Mouse (Mus musculus) megakaryocyte, embryonic 14.5 days (primary cell): ENCODE results near the gene Gm5483. TPM values are rescaled to one million over a fixed set of nuclear protein-coding genes. Genes with fewer than 3 reads are reported as not detected.
A peak's percentile ranks its signal among the peaks of the same experiment; 100 is the strongest.
"Not testable (repeated sequence)": the region's sequence is repeated elsewhere in the genome, so short reads cannot be mapped to it uniquely, and the experiment has no call there.

ENCODE experiments used
- H3K27me3 ChIP-seq: replicated peaks from 2 replicates; pipeline ENCODE3; 2012; ENCODE audit warnings: inconsistent platforms
- H3K36me3 ChIP-seq: replicated peaks from 2 replicates; pipeline ENCODE3; 2012; ENCODE audit warnings: low read length, inconsistent platforms, mixed read lengths
- H3K4me1 ChIP-seq: 2 replicates; pipeline ENCODE4 v1.6.1; 2012; ENCODE audit warnings: inconsistent platforms
- H3K4me3 ChIP-seq: replicated peaks from 2 replicates; pipeline ENCODE3; 2012; ENCODE audit warnings: moderate library complexity, mild to moderate bottlenecking, inconsistent platforms
- H3K9me3 ChIP-seq: 2 replicates; pipeline ENCODE4 v1.6.1; 2012; ENCODE audit warnings: inconsistent platforms
- FLI1 ChIP-seq: IDR thresholded peaks from 2 replicates; pipeline ENCODE4 v1.6.1; 2012; ENCODE audit warnings: low read length, inconsistent platforms, mixed read lengths
- GATA1 ChIP-seq: IDR thresholded peaks from 3 replicates; pipeline ENCODE4 v1.6.1; 2012; ENCODE audit warnings: mixed read lengths, low read length, inconsistent platforms, borderline replicate concordance
- polyA plus RNA-seq: library from polyadenylated mRNA; stranded (reverse); fragments of >175 nt; gene quantifications from 2 replicates; pipeline ENCODE4 v1.2.3, GENCODE M21; 2012; ENCODE audit warnings: low replicate concordance; ENCODE audit not compliant: insufficient read depth

Gm5483 gene
- 2.0 TPM in 1 of 2 replicates, not detected in the other for polyA plus RNA-seq

DNA sequence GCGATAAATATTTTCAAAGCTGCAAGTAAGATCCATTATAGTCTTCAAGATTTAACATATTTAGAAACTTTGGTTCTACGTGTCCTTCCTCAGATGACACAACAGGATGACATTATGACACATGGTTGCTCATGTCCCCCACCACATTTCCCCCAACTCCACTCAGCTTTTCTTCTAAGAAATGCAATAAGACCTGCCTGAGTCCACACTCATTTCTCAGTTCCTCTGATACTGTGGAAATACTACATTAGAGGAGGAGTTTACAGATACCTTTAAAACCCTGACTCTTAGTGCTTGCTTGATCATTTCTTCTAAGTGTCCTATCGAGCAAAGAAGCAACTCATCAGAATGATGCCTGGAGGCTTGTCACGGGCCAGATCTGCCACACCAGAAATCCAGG lies at the start of gene Gm5483:
Gene Gm5483 (plus strand): TSS at position 301 of the 400 bp plus-strand sequence.
- not testable (repeated sequence) for H3K36me3 ChIP-seq, H3K4me3 ChIP-seq, H3K27me3 ChIP-seq, H3K4me1 ChIP-seq, H3K9me3 ChIP-seq

DNA sequence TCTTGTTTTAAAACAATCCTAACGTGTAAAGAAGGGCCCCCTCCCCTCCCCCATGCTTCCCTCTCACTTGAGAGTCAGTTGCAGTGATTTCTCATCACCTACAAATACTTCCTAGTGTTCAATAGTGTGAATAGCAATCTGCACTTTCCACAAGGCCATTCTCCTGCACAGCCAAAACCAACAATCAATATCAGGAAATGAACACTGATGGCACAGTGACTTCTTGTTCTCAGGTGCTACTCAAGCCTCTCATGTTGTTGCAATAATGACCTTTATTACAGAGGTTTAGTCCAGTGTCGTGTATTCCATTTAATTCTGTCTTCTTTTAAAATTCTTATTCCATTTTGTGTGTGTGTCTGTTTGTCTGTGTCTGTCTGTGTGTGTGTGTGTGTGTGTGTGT lies 45.8 kb upstream of the Gm5483 start:
- H3K27me3 ChIP-seq: no peaks in the 10 kb centered on the region
- H3K4me3 ChIP-seq: no peak overlapping the region
- no peak for TF ChIP-seq FLI1
- TF ChIP-seq GATA1: no peak
- H3K9me3 ChIP-seq: no peaks in the 10 kb centered on the region; the same call in 1 of the 2 replicates
- H3K36me3 ChIP-seq: no peaks in the 10 kb centered on the region
- H3K4me1 ChIP-seq: no peaks in the 10 kb centered on the region

DNA sequence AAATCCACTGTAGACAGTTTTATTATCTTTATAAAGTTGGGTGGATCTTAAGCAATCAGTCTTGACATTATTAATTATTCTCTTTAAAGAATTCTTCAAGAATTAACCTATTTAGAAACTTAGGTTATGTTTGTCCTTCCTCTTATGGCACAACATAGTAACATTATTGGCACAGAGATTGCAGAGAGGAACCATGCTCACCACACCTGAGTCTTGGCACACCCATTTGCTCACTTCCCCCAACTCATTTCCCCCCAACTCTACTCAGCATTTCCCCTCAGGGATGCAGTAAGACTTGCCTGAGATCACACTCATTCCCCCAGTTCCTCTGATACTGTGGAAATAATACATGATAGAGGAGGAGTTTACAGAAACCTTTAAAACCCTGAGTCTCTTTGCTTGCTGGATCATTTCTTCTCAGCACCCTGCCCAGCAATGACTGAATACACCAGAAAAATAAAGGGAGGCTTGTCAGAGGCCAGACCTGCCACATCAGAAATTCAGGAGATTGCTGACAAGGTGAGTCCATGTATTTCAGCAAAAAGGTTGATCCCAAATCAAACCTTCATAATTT lies 27.5 kb upstream of the Gm5483 start, which contains the start of gene Stfa2l1:
Gene Stfa2l1 (plus strand): TSS at position 410 of the 574 bp plus-strand sequence.
- no peaks in the 10 kb centered on the region for H3K36me3 ChIP-seq
- TF ChIP-seq GATA1 (no peak), FLI1 (no peak)
- no peaks in the 10 kb centered on the region for H3K4me1 ChIP-seq
- H3K27me3 ChIP-seq: no peaks in the 10 kb centered on the region
- H3K4me3 ChIP-seq: no peak within 1 kb of the TSS
- no peaks in the 10 kb centered on the region for H3K9me3 ChIP-seq

DNA sequence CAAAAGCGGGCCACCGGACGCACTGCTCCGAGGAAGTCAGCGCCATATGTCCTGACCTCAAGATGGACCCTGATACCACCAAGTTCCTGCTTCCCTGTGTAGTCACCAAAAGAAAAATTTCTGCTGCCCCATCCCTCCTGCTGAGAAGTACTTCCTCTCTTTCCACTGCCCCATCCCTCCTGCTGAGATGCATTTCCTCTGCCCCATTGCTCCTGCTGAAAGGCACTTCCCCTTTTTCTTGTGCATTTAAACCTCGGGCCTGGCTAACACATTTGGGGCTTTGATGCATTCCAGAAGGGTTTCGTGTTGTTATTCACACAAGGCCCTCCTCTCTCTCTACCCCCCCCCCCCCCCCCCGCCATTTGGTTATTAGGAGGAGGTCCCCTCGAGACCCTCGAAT lies 16.2 kb upstream of the Gm5483 start:
- not testable (repeated sequence) for H3K27me3 ChIP-seq, H3K4me3 ChIP-seq, H3K9me3 ChIP-seq, H3K4me1 ChIP-seq, H3K36me3 ChIP-seq

DNA sequence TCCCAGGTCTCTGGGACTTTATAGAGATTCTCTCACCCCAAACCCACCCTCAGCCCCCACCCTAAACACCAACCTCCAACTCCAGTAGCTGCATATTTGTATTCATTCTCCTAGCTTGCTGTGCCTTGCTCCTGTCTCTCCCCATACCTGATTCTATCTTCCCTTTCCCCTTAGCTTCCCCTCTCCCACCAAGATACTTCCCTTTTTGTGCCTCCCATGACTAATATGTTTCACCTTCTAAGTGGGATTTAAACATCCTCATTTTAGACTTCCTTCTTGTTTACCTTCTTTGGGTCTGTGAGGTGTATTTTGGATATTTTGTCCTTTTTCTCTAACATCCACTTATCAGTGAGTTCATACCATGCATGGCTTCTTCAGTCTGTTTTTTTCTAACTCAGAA lies 7.9 kb upstream of the Gm5483 start:
- no peaks in the 10 kb centered on the region for H3K36me3 ChIP-seq
- no peak for TF ChIP-seq GATA1
- no peak for TF ChIP-seq FLI1
- no peak overlapping the region for H3K4me3 ChIP-seq
- H3K27me3 ChIP-seq: no peaks in the 10 kb centered on the region
- H3K4me1 ChIP-seq: no peaks in the 10 kb centered on the region
- H3K9me3 ChIP-seq: no peaks in the 10 kb centered on the region

DNA sequence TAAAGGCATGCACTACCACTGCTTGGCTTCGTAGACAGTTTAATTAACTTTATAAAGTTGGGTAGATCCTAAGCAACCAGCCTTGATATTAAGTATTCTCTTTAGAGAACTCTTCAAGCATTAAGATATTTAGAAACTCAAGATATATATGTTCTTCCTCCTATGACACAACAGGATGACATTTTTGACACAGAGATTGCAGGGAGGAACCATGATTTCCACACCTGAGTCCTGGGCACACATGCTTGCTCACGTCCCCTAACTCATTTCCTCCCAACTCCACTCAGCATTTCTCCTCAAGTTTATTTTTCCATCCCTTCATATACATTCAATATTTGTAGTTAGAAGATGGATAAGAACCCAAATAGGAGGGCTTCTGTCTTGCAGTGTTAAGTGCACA lies 4.1 kb upstream of the Gm5483 start:
- no peaks in the 10 kb centered on the region for H3K9me3 ChIP-seq
- no peak for TF ChIP-seq GATA1
- TF ChIP-seq FLI1: no peak
- H3K36me3 ChIP-seq: no peaks in the 10 kb centered on the region

DNA sequence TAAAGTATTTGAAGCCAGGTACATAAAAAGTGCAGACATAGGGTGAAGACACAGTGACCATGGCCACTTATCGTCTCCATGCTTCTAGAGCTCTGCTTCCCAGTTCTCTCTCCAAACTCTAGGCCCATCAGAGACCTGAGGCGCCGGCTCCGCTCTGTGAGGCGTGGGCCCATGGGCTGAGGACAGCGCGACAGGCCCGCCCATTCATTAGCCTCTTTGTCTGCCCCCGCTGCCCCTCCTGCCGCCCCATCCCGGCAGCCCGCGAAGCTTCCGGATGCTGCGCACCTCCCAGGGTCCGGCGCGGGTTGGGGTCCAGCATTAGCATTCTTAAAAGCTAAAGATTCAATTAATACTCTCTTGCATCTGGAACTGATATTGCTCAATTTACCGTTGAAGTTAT lies 15.2 kb downstream of the Gm5483 start:
- no peak for TF ChIP-seq GATA1
- TF ChIP-seq FLI1: no peak

More for the DNA sequence above, 4.1 kb upstream of the Gm5483 start:
- Histone ChIP-seq H3K4me3 (no peak overlapping the region), H3K4me1 (no peaks in the 10 kb centered on the region), H3K27me3 (no peaks in the 10 kb centered on the region)

DNA sequence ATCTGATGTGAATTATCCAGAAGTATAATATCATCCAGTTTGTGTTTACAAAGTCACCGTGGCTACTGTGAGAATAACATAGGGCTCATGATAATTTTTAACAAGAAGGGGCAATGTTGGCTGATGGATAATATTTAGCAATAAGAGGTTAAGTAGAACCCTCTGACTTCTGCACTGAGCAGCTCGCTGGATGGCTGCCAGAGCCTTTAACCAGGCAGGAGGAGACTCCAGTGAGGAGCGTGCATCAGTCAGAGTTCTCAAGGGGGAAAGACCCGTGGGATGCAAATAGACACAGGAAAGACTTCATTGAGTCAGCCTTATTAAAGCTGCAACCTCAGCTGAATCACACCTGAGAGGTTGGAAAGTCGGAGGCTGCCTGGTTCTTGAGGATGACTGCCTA lies 19.8 kb downstream of the Gm5483 start:
- no peaks in the 10 kb centered on the region for H3K27me3 ChIP-seq
- H3K36me3 ChIP-seq: no peaks in the 10 kb centered on the region
- TF ChIP-seq FLI1 (no peak), GATA1 (no peak)
- no peak overlapping the region for H3K4me3 ChIP-seq
- H3K4me1 ChIP-seq: no peaks in the 10 kb centered on the region
- H3K9me3 ChIP-seq: no peaks in the 10 kb centered on the region

More for the DNA sequence above, 15.2 kb downstream of the Gm5483 start:
- Histone ChIP-seq H3K4me3 (no peak overlapping the region), H3K4me1 (no peaks in the 10 kb centered on the region), H3K27me3 (no peaks in the 10 kb centered on the region), H3K36me3 (no peaks in the 10 kb centered on the region), H3K9me3 (0 out of 2 replicates have a peak, but pooled peaks cover 3% of the 10 kb centered on the region)

DNA sequence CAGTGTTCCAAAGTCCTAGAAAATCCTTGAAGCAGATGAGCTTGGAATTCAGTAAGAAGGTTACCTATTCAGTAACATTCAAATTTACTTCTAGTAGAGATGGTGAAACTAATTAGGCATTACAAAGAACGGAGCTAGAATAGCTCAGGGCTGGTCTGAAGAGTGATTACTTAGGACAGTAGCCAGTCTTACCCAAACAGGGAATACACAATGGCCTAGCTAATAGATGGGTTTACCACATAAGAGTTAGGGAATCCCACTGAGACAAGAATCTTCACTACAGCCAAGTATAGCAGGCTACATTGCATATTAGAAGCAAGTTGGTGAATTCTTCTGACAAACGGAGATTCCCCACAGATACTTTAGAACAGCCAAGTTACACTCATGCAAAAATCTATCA lies 21.7 kb downstream of the Gm5483 start:
- H3K4me1 ChIP-seq, H3K36me3 ChIP-seq, H3K4me3 ChIP-seq, H3K27me3 ChIP-seq, H3K9me3 ChIP-seq: not testable (repeated sequence)

DNA sequence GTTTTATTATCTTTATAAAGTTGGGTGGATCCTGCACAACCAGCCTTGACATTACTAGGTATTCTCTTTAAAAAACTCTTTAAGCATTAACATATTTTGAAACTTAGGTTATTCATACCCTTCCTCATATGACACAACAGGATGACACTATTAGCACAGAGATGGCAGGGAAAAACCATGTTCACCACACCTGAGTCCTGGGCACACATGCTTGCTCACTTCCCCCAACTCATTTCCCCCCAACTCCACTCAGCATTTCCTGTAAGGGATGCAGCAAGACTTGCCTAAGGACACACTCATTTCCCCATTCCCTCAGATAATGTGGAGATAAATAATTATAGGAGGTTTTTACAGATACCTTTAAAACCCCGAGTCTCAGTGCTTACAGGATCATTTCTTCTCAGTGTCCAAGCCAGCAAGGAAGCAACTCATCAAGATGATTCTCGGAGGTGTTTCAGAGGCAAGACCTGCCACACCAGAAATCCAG lies 26.0 kb downstream of the Gm5483 start, which contains the start of gene Gm5416:
Gene Gm5416 (plus strand): TSS at position 437 of the 487 bp plus-strand sequence.
- no peak within 1 kb of the TSS for H3K4me3 ChIP-seq
- TF ChIP-seq GATA1: no peak
- TF ChIP-seq FLI1: no peak
- no peaks in the 10 kb centered on the region for H3K27me3 ChIP-seq
- no peaks in the 10 kb centered on the region for H3K4me1 ChIP-seq
- no peaks in the 10 kb centered on the region for H3K36me3 ChIP-seq
- no peaks in the 10 kb centered on the region for H3K9me3 ChIP-seq

DNA sequence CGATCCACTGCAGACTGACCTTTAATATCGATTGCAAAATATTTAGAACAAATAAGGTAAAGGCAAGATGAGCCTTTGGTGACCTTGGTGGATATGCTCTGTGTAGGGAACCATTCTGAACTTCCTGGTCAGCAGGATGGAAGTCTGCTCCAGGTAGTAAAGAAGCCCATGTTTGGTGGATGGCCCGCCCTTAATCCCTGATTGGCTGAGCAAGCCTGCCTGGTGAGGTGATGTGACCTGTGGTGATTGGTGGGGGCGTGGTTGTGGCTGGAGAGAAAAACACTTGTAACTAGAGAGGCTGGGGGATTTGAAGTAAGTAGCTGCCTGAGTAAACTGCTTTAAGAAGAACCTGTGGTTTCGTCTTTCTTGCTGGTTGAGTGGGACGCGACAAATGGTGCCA lies 37.2 kb downstream of the Gm5483 start, which contains the start of gene 2010005H15Rik:
Gene 2010005H15Rik (plus strand): TSS at position 301 of the 400 bp plus-strand sequence.
- not testable (repeated sequence) for H3K36me3 ChIP-seq, H3K9me3 ChIP-seq, H3K27me3 ChIP-seq, H3K4me1 ChIP-seq
- peak within 1 kb of the TSS; percentile 74 for H3K4me3 ChIP-seq

Other genes with a start within 250 kb of the Gm5483 start
- gene Parp9, start 245.7 kb upstream of the Gm5483 start, polyA plus RNA-seq: 0.62 and 3.0 TPM in 2 replicates
- gene Dtx3l, start 245.1 kb upstream of the Gm5483 start, polyA plus RNA-seq: 0.40 and 1.3 TPM in 2 replicates
- gene Kpna1, start 205.5 kb upstream of the Gm5483 start, polyA plus RNA-seq: 5.8 and 13.3 TPM in 2 replicates
- 0.61 and 0.82 TPM in 2 replicates for gene Wdr5b, start 143.0 kb upstream of the Gm5483 start, polyA plus RNA-seq
- 3.7 and 230 TPM in 2 replicates for gene Fam162a, start 112.6 kb upstream of the Gm5483 start, polyA plus RNA-seq
- 2.3 and 7.6 TPM in 2 replicates for gene Ccdc58, start 112.5 kb upstream of the Gm5483 start, polyA plus RNA-seq
- not detected in 2 replicates for gene Csta1, start 53.0 kb upstream of the Gm5483 start, polyA plus RNA-seq
- gene Stfa2l1, start 27.4 kb upstream of the Gm5483 start, polyA plus RNA-seq: 1.6 TPM in 1 of 2 replicates, not detected in the other
- not detected in 2 replicates for gene Gm5416, start 26.2 kb downstream of the Gm5483 start, polyA plus RNA-seq
- not detected in 2 replicates for gene 2010005H15Rik, start 37.3 kb downstream of the Gm5483 start, polyA plus RNA-seq
- gene Stfa1, start 92.7 kb downstream of the Gm5483 start, polyA plus RNA-seq: not detected in 2 replicates
- not detected in 2 replicates for gene BC117090, start 150.1 kb downstream of the Gm5483 start, polyA plus RNA-seq
- 3.2 TPM in 1 of 2 replicates, not detected in the other for gene BC100530, start 183.5 kb downstream of the Gm5483 start, polyA plus RNA-seq
- gene Stfa2, start 224.2 kb downstream of the Gm5483 start, polyA plus RNA-seq: 0.78 TPM in 1 of 2 replicates, not detected in the other